Comparison of ENCODE assay signal across 8 mouse cellular contexts in the genomic region with DNA sequence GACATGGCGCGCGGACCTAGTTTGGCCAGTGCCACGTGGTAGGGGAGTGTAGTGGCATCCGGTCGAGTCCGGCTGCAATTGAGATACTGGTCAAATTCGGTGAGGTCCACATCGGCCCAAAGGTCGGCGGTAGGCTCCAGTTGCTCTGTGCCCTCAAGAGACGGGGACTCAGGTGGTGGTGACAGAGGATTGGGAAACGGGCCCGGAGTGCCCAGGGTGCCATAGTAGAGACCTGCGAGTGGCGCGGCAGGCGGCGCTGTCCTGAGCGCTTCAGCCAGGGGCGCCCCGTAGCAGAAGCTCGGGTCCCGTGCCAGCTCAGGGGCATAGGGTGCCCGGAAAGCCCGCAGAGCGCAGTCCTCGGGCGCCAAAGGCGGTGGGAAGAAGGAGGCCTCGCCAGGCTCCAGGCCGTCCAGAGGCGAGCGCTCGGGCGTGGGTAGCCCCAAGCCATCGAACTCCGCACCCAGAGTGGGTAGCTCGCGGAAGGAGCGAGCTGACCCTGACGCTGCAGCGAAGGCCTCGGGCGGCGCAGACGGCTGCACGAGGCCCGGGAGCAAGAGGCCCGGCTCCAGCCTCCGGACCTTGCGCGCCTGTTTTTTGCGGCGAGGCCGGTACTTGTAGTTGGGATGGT. TPM values are rescaled to one million over a fixed set of nuclear protein-coding genes. Genes with fewer than 3 reads are reported as not detected.
A peak's percentile ranks its signal among the peaks of the same experiment; 100 is the strongest.
DNase-seq lines count a peak whose midpoint lies in the region; ATAC-seq and TF ChIP-seq lines count a peak whose summit lies in the region.

No protein-coding gene starts in this region.

- TF ChIP-seq CTCF in intestine, postnatal 0 days (IDR thresholded peaks at IDR 0.05; ENCODE audit: low read depth): peak; percentile 29

- peak overlapping the region; percentile 56 for H3K4me2 ChIP-seq in intestine, postnatal 0 days (replicated peaks; ENCODE audit: low read depth)

- peaks cover 85% of the 10 kb centered on the region for H3K27me3 ChIP-seq in forebrain, embryonic 10.5 days (ENCODE audit: poor library complexity, severe bottlenecking)
- H3K27me3 ChIP-seq in intestine, postnatal 0 days (replicated peaks; ENCODE audit: control insufficient read depth, insufficient read depth, low read length): peaks cover 78% of the 10 kb centered on the region

- peak; percentile 95 for DNase-seq in heart, adult 11 months
- DNase-seq in heart, adult 9 months (ENCODE audit: low spot score in 2 of 2): no peak
- no peak for DNase-seq in forebrain, embryonic 10.5 days (ENCODE audit: extremely low spot score, low spot score)
- no peak for DNase-seq in Muller cell, postnatal 12 days (ENCODE audit: inconsistent ontology term)
- no peak for DNase-seq in layer of hippocampus, adult 18-20 months (ENCODE audit: low spot score in 2 of 2)
- DNase-seq in cerebellum, postnatal 4 days (ENCODE audit: low spot score in 2 of 2): no peak

- peak overlapping the region; percentile 54; the same call in 1 of the 2 replicates for H3K27ac ChIP-seq in forebrain, embryonic 10.5 days
- no peak overlapping the region for H3K27ac ChIP-seq in intestine, postnatal 0 days (ENCODE audit: low read depth, low read length)

- no peak for ATAC-seq in intestine, postnatal 0 days
- ATAC-seq in megakaryocyte progenitor cell, adult 5-6 weeks (replicated peaks; ENCODE audit: poor library complexity): peak; percentile 81

- peak overlapping the region; percentile 50 for H3K4me3 ChIP-seq in forebrain, embryonic 10.5 days
- peak overlapping the region; percentile 41 for H3K4me3 ChIP-seq in intestine, postnatal 0 days (ENCODE audit: low read depth, low read length)

- H3K9ac ChIP-seq in intestine, postnatal 0 days (ENCODE audit: low read depth, low read length): peak overlapping the region; percentile 31

- H3K9me3 ChIP-seq in forebrain, embryonic 10.5 days: no peaks in the 10 kb centered on the region
- H3K9me3 ChIP-seq in intestine, postnatal 0 days (ENCODE audit: control insufficient read depth): no peaks in the 10 kb centered on the region

- no peaks in the 10 kb centered on the region for H3K36me3 ChIP-seq in forebrain, embryonic 10.5 days (replicated peaks)
- no peaks in the 10 kb centered on the region; the same call in 1 of the 2 replicates for H3K36me3 ChIP-seq in intestine, postnatal 0 days (ENCODE audit: control insufficient read depth, insufficient read depth)

- 4% methylated on average over 56 of the region's 56 CpGs for whole genome bisulfite sequencing in forebrain, embryonic 10.5 days
- 5% methylated on average over 47 of the region's 56 CpGs for WGBS in intestine, postnatal 0 days

- H3K4me1 ChIP-seq in forebrain, embryonic 10.5 days: peaks cover 37% of the 10 kb centered on the region
- H3K4me1 ChIP-seq in intestine, postnatal 0 days (replicated peaks; ENCODE audit: control insufficient read depth, insufficient read depth, low read length): no peaks in the 10 kb centered on the region

RNA-seq across cellular contexts. Expression of gene Sox18, which starts 1.0 kb away (rescaled TPM):
- polyA plus RNA-seq in forebrain, embryonic 10.5 days (2016; fragmentation: Nextera tagmentation; extraction: Ambion mirVana): 19.7 and 21.2 TPM in 2 replicates
- 24.7 and 28.5 TPM in 2 replicates for polyA plus RNA-seq in intestine, postnatal 0 days (2015; fragmentation: Nextera tagmentation; extraction: Ambion mirVana)
- total RNA-seq in megakaryocyte progenitor cell, adult 5-6 weeks (2015): not detected in 2 replicates
- not detected in 2 replicates for total RNA-seq in megakaryocyte progenitor cell, adult 5-6 weeks (2017)
- total RNA-seq in layer of hippocampus, adult 18-20 months (2021): 10 to 100 TPM; 11.3 to 12.6 TPM

RNA-seq across cellular contexts. Expression of gene Tcea2, which starts 9.7 kb away (rescaled TPM):
- polyA plus RNA-seq in forebrain, embryonic 10.5 days (2016; fragmentation: Nextera tagmentation; extraction: Ambion mirVana): 17.0 and 18.7 TPM in 2 replicates
- polyA plus RNA-seq in intestine, postnatal 0 days (2015; fragmentation: Nextera tagmentation; extraction: Ambion mirVana): 6.8 and 8.0 TPM in 2 replicates
- 21.5 and 22.3 TPM in 2 replicates for total RNA-seq in megakaryocyte progenitor cell, adult 5-6 weeks (2015)
- 8.7 and 9.8 TPM in 2 replicates for total RNA-seq in megakaryocyte progenitor cell, adult 5-6 weeks (2017)
- total RNA-seq in layer of hippocampus, adult 18-20 months (2021): 10 to 100 TPM; 48.3 to 55.1 TPM

RNA-seq across cellular contexts. Expression of gene Gm29797, which starts 13.6 kb away (rescaled TPM):
- 0.21 and 0.26 TPM in 2 replicates for polyA plus RNA-seq in forebrain, embryonic 10.5 days (2016; fragmentation: Nextera tagmentation; extraction: Ambion mirVana)
- 0.26 and 0.55 TPM in 2 replicates for polyA plus RNA-seq in intestine, postnatal 0 days (2015; fragmentation: Nextera tagmentation; extraction: Ambion mirVana)
- total RNA-seq in megakaryocyte progenitor cell, adult 5-6 weeks (2015): not detected in 2 replicates
- total RNA-seq in megakaryocyte progenitor cell, adult 5-6 weeks (2017): not detected in 2 replicates
- total RNA-seq in layer of hippocampus, adult 18-20 months (2021): 1 to 10 TPM in 1 of 2 experiments, under 1 TPM in 1; 0.91 to 2.1 TPM

RNA-seq across cellular contexts. Expression of gene Rgs19, which starts 23.4 kb away (rescaled TPM):
- 75.0 and 81.6 TPM in 2 replicates for polyA plus RNA-seq in forebrain, embryonic 10.5 days (2016; fragmentation: Nextera tagmentation; extraction: Ambion mirVana)
- 11.3 and 12.7 TPM in 2 replicates for polyA plus RNA-seq in intestine, postnatal 0 days (2015; fragmentation: Nextera tagmentation; extraction: Ambion mirVana)
- 330 and 337 TPM in 2 replicates for total RNA-seq in megakaryocyte progenitor cell, adult 5-6 weeks (2015)
- 81.1 and 100 TPM in 2 replicates for total RNA-seq in megakaryocyte progenitor cell, adult 5-6 weeks (2017)
- 10 to 100 TPM; 41.7 to 47.2 TPM for total RNA-seq in layer of hippocampus, adult 18-20 months (2021)

RNA-seq across cellular contexts. Expression of gene Lkaaear1, which starts 27.8 kb away (rescaled TPM):
- not detected in 2 replicates for polyA plus RNA-seq in forebrain, embryonic 10.5 days (2016; fragmentation: Nextera tagmentation; extraction: Ambion mirVana)
- polyA plus RNA-seq in intestine, postnatal 0 days (2015; fragmentation: Nextera tagmentation; extraction: Ambion mirVana): not detected in 2 replicates
- not detected in 2 replicates for total RNA-seq in megakaryocyte progenitor cell, adult 5-6 weeks (2015)
- not detected in 2 replicates for total RNA-seq in megakaryocyte progenitor cell, adult 5-6 weeks (2017)
- total RNA-seq in layer of hippocampus, adult 18-20 months (2021): not detected

Comparison
In these comparisons a context has a peak if more than half of its experiments do, and no peak if none do; other contexts are left out.
1. RNA of gene Sox18, which starts 1.0 kb away (total RNA-seq): 11.3 to 12.6 TPM in layer of hippocampus, adult 18-20 months; not detected in megakaryocyte progenitor cell, adult 5-6 weeks; every median in the first group is over 10 times any median in the second.